ENCODE assay signal across 8 mouse cellular contexts in the genomic region with DNA sequence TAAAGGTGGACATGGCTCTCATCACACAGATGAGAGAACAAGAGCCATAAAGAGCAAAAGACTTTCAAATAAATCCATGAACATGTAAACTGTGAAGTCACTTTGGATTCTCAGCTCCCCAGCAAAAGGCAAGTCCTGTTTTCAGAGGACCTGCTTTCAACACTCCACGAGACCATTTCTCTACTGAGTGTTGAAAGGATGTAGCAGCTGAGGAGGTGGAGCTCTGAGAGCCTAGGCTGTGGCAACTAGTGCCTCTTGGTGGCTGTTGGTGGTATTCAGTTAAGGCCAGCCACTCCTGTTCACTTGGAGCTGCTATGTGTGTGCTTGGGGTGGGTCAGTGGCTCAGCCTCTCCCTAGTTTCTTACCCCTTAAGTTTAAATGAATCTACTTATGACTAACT. TPM values are rescaled to one million over a fixed set of nuclear protein-coding genes. Genes with fewer than 3 reads are reported as not detected.
DNase-seq lines count a peak whose midpoint lies in the region; ATAC-seq lines count a peak whose summit lies in the region.

No protein-coding gene starts in this region.

- no peaks in the 10 kb centered on the region for H3K36me3 ChIP-seq in neural tube, embryonic 11.5 days (ENCODE audit: control insufficient read depth, insufficient read depth, low read length)
- H3K36me3 ChIP-seq in hindbrain, embryonic 14.5 days (replicated peaks; ENCODE audit: control insufficient read depth, insufficient read depth): no peaks in the 10 kb centered on the region

- H3K4me3 ChIP-seq in neural tube, embryonic 11.5 days (ENCODE audit: low read depth, low read length): peak overlapping the region; percentile 52
- H3K4me3 ChIP-seq in hindbrain, embryonic 14.5 days (replicated peaks; ENCODE audit: low read length): 0 out of 2 replicates have a peak overlapping the region, but pooled peaks have one; percentile 45

- no peaks in the 10 kb centered on the region for H3K27me3 ChIP-seq in neural tube, embryonic 11.5 days (ENCODE audit: control insufficient read depth, insufficient read depth, low read length)
- no peaks in the 10 kb centered on the region for H3K27me3 ChIP-seq in hindbrain, embryonic 14.5 days (ENCODE audit: control insufficient read depth, insufficient read depth, low read length)

- no peak for DNase-seq in neural tube, embryonic 11.5 days (ENCODE audit: low spot score)
- no peak for DNase-seq in neural tube, embryonic 10.5 days (ENCODE audit: extremely low spot score, low spot score)
- DNase-seq in hindbrain, embryonic 14.5 days (ENCODE audit: low spot score): no peak
- peak; percentile 22 for DNase-seq in mesoderm, embryonic 11.5 days (ENCODE audit: low read depth, low spot score)
- DNase-seq in layer of hippocampus, adult 9-10 months (ENCODE audit: low spot score): no peak
- no peak for DNase-seq in urinary bladder, adult 18-20 months (ENCODE audit: low spot score in 2 of 2)
- no peak for DNase-seq in frontal cortex, postnatal 10 days (ENCODE audit: low spot score in 2 of 2)

- no peak overlapping the region for H3K27ac ChIP-seq in neural tube, embryonic 11.5 days (ENCODE audit: low read depth, low read length)
- no peak overlapping the region for H3K27ac ChIP-seq in hindbrain, embryonic 14.5 days

- peak overlapping the region; percentile 88 for H3K4me2 ChIP-seq in neural tube, embryonic 11.5 days (ENCODE audit: low read depth)
- peak overlapping the region; percentile 91 for H3K4me2 ChIP-seq in hindbrain, embryonic 14.5 days (replicated peaks)

- no peak for ATAC-seq in neural tube, embryonic 11.5 days (ENCODE audit: insufficient read depth, low FRiP score, low TSS enrichment)
- ATAC-seq in common myeloid progenitor, adult 5-6 weeks (replicated peaks; ENCODE audit: low read depth, poor library complexity, severe bottlenecking): peak; percentile 46
- ATAC-seq in hindbrain, embryonic 14.5 days (ENCODE audit: low FRiP score): no peak

- WGBS in neural tube, embryonic 11.5 days: 38% methylated on average over 1 of the region's 1 CpGs
- WGBS in hindbrain, embryonic 14.5 days: 17% methylated on average over 1 of the region's 1 CpGs

- H3K4me1 ChIP-seq in neural tube, embryonic 11.5 days (ENCODE audit: control insufficient read depth, insufficient read depth, low read length): peaks cover 5% of the 10 kb centered on the region; the same call in 1 of the 2 replicates
- peaks cover 6% of the 10 kb centered on the region; the same call in 1 of the 2 replicates for H3K4me1 ChIP-seq in hindbrain, embryonic 14.5 days (replicated peaks; ENCODE audit: control insufficient read depth, insufficient read depth, low read length)

- no peak overlapping the region for H3K9ac ChIP-seq in neural tube, embryonic 11.5 days (ENCODE audit: low read length)
- no peak overlapping the region for H3K9ac ChIP-seq in hindbrain, embryonic 14.5 days

- no peaks in the 10 kb centered on the region for H3K9me3 ChIP-seq in neural tube, embryonic 11.5 days (ENCODE audit: control insufficient read depth, low read length)
- no peaks in the 10 kb centered on the region for H3K9me3 ChIP-seq in hindbrain, embryonic 14.5 days (ENCODE audit: control insufficient read depth, low read length)

RNA-seq across cellular contexts. Expression of a gene that starts 1.5 kb away (rescaled TPM):
- polyA plus RNA-seq in neural tube, embryonic 11.5 days (2014; fragmentation: Nextera tagmentation; extraction: Ambion mirVana): 78.4 and 84.2 TPM in 2 replicates
- total RNA-seq in common myeloid progenitor, adult 5-6 weeks (2017): 20.7 and 33.8 TPM in 2 replicates
- polyA plus RNA-seq in hindbrain, embryonic 14.5 days (2014; fragmentation: Nextera tagmentation; extraction: Ambion mirVana): 10.5 and 10.7 TPM in 2 replicates

RNA-seq across cellular contexts. Expression of a gene that starts 1.8 kb away (rescaled TPM):
- 0.44 and 0.57 TPM in 2 replicates for polyA plus RNA-seq in neural tube, embryonic 11.5 days (2014; fragmentation: Nextera tagmentation; extraction: Ambion mirVana)
- 0.05 TPM in 1 of 2 replicates, not detected in the other for total RNA-seq in common myeloid progenitor, adult 5-6 weeks (2017)
- polyA plus RNA-seq in hindbrain, embryonic 14.5 days (2014; fragmentation: Nextera tagmentation; extraction: Ambion mirVana): 0.76 and 1.1 TPM in 2 replicates

RNA-seq across cellular contexts. Expression of a gene that starts 16.0 kb away (rescaled TPM):
- polyA plus RNA-seq in neural tube, embryonic 11.5 days (2014; fragmentation: Nextera tagmentation; extraction: Ambion mirVana): 154 and 171 TPM in 2 replicates
- 26.6 and 28.1 TPM in 2 replicates for total RNA-seq in common myeloid progenitor, adult 5-6 weeks (2017)
- polyA plus RNA-seq in hindbrain, embryonic 14.5 days (2014; fragmentation: Nextera tagmentation; extraction: Ambion mirVana): 194 and 218 TPM in 2 replicates

RNA-seq across cellular contexts. Expression of a gene that starts 40.7 kb away (rescaled TPM):
- 14.4 and 16.5 TPM in 2 replicates for polyA plus RNA-seq in neural tube, embryonic 11.5 days (2014; fragmentation: Nextera tagmentation; extraction: Ambion mirVana)
- 42.2 and 48.2 TPM in 2 replicates for total RNA-seq in common myeloid progenitor, adult 5-6 weeks (2017)
- polyA plus RNA-seq in hindbrain, embryonic 14.5 days (2014; fragmentation: Nextera tagmentation; extraction: Ambion mirVana): 11.1 and 11.3 TPM in 2 replicates

RNA-seq across cellular contexts. Expression of a gene that starts 44.5 kb away (rescaled TPM):
- 0.70 and 0.77 TPM in 2 replicates for polyA plus RNA-seq in neural tube, embryonic 11.5 days (2014; fragmentation: Nextera tagmentation; extraction: Ambion mirVana)
- 1.4 TPM in 1 of 2 replicates, not detected in the other for total RNA-seq in common myeloid progenitor, adult 5-6 weeks (2017)
- polyA plus RNA-seq in hindbrain, embryonic 14.5 days (2014; fragmentation: Nextera tagmentation; extraction: Ambion mirVana): 0.54 and 0.76 TPM in 2 replicates
